Mouse (Mus musculus): ENCODE data around the gene Tnfaip3. TPM values are rescaled to one million over a fixed set of nuclear protein-coding genes. Genes with fewer than 3 reads are reported as not detected.

The Tnfaip3 gene
- polyA plus RNA-seq, 1 experiment from 2014 or later = 4.0 TPM

DNA sequence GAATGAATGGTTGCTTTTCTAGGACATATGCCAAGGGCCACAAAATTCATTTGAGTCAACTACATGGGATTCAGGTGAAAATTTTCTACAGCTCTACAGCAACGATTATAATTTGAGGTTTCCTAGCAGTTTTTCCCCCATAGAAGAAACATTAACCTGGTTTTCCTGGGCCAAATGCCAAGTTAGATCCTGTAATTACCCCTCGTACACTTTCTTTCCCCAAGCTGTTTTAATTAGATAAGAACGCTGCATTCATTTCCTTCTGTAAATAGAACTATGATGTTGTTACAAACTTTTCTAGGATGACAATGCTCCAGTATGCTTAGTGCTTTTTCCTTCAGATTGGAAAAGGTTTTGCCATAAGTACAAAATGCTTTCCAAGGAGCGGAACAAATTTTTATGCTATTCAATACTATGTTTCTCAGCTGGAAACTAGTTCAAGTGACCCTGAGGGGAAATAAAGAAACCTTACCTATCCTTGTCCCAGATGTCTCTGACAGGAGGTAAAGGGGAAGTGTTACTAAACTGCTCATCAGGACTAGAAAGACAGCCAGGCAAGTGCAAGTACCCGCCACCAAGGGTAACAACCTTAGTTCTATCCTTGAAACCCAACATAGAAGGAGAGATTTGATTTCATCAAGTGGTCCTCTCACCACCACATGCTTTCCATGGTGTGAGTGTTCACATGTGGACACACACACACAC is 8.3 kb upstream of the Tnfaip3 start:
- Histone ChIP-seq H3K4me3 (ENCODE audit: low read length) (no peak overlapping the region), H3K27ac (ENCODE audit: low read length) (no peak overlapping the region), H3K4me1 (ENCODE audit: control insufficient read depth, insufficient read depth, low read length) (no peaks in the 10 kb centered on the region), H3K36me3 (ENCODE audit: control insufficient read depth, insufficient read depth) (no peaks in the 10 kb centered on the region), H3K9ac (ENCODE audit: low read length) (no peak overlapping the region), H3K27me3 (ENCODE audit: control insufficient read depth, insufficient read depth, low read length) (no peaks in the 10 kb centered on the region), H3K4me2 (ENCODE audit: low read depth, low read length) (no peak overlapping the region), H3K9me3 (replicated peaks; ENCODE audit: control insufficient read depth, low read length) (no peaks in the 10 kb centered on the region)
- 63% methylated on average over 5 of the region's 5 CpGs for WGBS
- no peak for ATAC-seq (replicated peaks; ENCODE audit: extremely low read depth, insufficient read depth, low FRiP score)

DNA sequence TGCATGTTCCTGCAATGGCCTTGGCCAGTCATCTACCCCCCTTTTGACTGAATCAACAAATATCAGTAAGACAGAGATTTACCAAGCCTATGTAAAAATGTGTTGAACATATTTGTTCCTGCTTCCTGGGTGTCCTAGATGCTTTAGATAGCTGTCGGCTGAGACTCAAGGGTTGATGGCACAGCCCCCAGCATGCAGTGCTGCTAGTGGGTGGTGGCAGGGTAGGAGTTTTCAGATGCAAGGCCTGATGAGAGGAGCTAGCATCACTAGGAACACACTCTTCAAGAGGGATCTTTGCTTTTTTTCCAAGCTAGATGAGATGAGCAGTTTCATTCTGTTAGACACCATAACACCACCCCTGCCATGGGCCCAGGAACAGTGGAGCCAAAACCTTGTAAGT is 6.8 kb upstream of the Tnfaip3 start:
- no peak overlapping the region for H3K4me3 ChIP-seq (ENCODE audit: low read length)
- H3K9ac ChIP-seq (ENCODE audit: low read length) = no peak overlapping the region
- 66% methylated on average over 1 of the region's 1 CpGs for WGBS
- H3K36me3 ChIP-seq (ENCODE audit: control insufficient read depth, insufficient read depth) = no peaks in the 10 kb centered on the region
- H3K4me1 ChIP-seq (ENCODE audit: control insufficient read depth, insufficient read depth, low read length) = no peaks in the 10 kb centered on the region
- no peak overlapping the region for H3K4me2 ChIP-seq (ENCODE audit: low read depth, low read length)
- H3K27ac ChIP-seq (ENCODE audit: low read length) = no peak overlapping the region
- no peaks in the 10 kb centered on the region for H3K27me3 ChIP-seq (ENCODE audit: control insufficient read depth, insufficient read depth, low read length)
- no peak for ATAC-seq (replicated peaks; ENCODE audit: extremely low read depth, insufficient read depth, low FRiP score)
- H3K9me3 ChIP-seq (replicated peaks; ENCODE audit: control insufficient read depth, low read length) = no peaks in the 10 kb centered on the region

DNA sequence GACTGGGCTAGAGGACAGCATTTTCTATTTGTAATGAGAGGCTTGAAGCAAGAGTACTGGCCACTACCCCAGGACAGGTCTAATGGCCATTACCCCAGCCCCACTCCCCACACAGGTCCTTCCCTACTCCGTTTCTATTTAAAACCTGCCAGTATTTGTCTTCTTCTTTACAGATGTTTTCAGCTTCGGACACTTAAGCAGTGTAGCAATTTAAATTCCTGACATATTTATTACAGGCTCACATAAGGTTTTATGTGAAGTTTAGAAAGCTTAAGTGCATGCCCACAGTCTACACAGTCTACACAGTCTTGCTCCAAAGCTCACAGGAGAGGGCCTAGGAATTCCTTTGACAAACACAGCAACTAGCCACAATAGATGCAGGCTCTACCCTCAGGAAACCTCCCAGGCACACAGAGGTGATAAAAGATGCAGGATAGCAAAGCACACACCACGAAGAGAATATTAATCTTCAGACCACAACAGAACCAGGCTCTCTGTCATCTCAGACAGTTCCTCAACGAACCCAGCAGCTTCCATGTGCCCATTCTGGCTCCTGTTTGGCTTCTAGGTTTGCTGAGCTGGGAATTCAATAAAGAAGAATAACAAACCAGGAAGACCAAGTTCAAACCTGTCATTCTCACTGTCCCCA is 1.5 kb upstream of the Tnfaip3 start:
- H3K36me3 ChIP-seq (ENCODE audit: control insufficient read depth, insufficient read depth) = no peaks in the 10 kb centered on the region
- no peak overlapping the region for H3K4me2 ChIP-seq (ENCODE audit: low read depth, low read length)
- no peak overlapping the region for H3K9ac ChIP-seq (ENCODE audit: low read length)
- H3K27me3 ChIP-seq (ENCODE audit: control insufficient read depth, insufficient read depth, low read length) = no peaks in the 10 kb centered on the region
- H3K27ac ChIP-seq (ENCODE audit: low read length) = no peak overlapping the region
- WGBS = 37% methylated on average over 4 of the region's 4 CpGs
- ATAC-seq (replicated peaks; ENCODE audit: extremely low read depth, insufficient read depth, low FRiP score) = no peak
- no peaks in the 10 kb centered on the region for H3K9me3 ChIP-seq (replicated peaks; ENCODE audit: control insufficient read depth, low read length)
- peaks cover 6% of the 10 kb centered on the region for H3K4me1 ChIP-seq (ENCODE audit: control insufficient read depth, insufficient read depth, low read length)
- no peak overlapping the region for H3K4me3 ChIP-seq (ENCODE audit: low read length)

DNA sequence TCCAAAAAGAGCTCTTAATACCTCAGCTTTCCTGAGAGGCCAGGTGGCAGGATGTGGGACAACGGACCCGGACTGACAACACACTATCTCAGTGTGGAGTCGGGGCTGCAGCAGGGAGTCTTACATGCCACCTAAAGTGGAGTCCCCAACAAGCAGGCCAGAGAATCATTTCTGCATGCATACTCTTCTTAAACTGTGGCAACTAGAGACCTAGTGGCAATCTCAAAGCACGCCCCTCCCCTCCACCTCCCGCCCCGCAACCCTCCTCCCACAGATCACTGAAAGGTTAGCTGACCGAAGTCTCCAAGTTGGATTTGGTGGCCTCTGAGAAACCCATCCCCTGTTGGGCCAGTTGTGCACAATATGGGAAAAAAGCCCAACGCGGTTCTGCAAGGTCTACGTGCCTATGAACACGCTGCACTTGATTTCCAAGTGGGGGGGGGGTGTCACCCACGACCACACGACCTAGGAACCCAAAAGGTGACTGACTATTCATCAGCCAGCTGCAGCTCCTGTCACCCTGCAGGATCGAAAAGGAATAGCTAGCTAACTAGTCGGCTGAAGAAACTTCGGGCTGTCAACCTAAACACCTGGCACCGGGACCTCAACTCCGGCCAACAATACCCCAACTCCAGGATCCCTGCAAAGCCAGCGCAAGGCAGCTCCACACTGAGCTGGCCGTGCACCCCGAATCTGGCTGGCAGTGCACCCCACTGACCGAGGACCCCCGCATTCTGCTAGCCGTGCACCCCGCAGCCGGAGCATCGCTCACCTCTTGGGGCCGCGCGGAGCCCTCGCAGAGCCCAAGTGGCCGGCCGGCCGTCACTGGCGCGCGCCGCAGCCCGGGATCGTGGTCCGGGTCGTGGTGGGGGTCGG is 838 bp downstream of the Tnfaip3 start:
- H3K4me2 ChIP-seq (ENCODE audit: low read depth, low read length) = peak overlapping the region; percentile 90
- H3K4me1 ChIP-seq (ENCODE audit: control insufficient read depth, insufficient read depth, low read length) = peaks cover 6% of the 10 kb centered on the region
- no peaks in the 10 kb centered on the region for H3K36me3 ChIP-seq (ENCODE audit: control insufficient read depth, insufficient read depth)
- under 1% methylated on average over 43 of the region's 43 CpGs for WGBS
- no peak for ATAC-seq (replicated peaks; ENCODE audit: extremely low read depth, insufficient read depth, low FRiP score)
- H3K4me3 ChIP-seq (ENCODE audit: low read length) = peak overlapping the region; percentile 89
- no peaks in the 10 kb centered on the region for H3K9me3 ChIP-seq (replicated peaks; ENCODE audit: control insufficient read depth, low read length)
- H3K27ac ChIP-seq (ENCODE audit: low read length) = peak overlapping the region; percentile 87
- H3K9ac ChIP-seq (ENCODE audit: low read length) = peak overlapping the region; percentile 93
- H3K27me3 ChIP-seq (ENCODE audit: control insufficient read depth, insufficient read depth, low read length) = no peaks in the 10 kb centered on the region

DNA sequence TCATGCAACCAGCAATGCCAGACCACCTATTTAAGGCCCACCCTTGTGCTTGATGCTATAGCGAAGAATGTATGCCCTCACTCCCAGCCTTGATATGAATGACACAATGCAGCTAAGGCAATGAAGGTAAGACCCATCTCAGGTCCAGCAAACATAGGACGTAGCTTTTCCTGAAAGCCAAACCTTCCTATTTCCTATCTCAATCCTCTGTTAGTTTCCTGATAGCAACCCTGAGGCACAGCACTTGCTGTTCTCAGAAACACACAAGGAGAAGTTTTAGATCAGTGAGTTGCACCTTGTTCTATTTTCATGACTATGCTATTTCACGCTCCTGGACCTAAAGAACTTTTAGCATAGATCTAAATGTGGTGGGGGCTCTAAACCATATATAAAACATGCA is 2.1 kb downstream of the Tnfaip3 start:
- no peaks in the 10 kb centered on the region for H3K36me3 ChIP-seq (ENCODE audit: control insufficient read depth, insufficient read depth)
- H3K27ac ChIP-seq (ENCODE audit: low read length) = no peak overlapping the region
- no peak for ATAC-seq (replicated peaks; ENCODE audit: extremely low read depth, insufficient read depth, low FRiP score)
- H3K27me3 ChIP-seq (ENCODE audit: control insufficient read depth, insufficient read depth, low read length) = no peaks in the 10 kb centered on the region
- H3K4me2 ChIP-seq (ENCODE audit: low read depth, low read length) = peak overlapping the region; percentile 38
- H3K4me3 ChIP-seq (ENCODE audit: low read length) = no peak overlapping the region; the same call in 1 of the 2 replicates
- no peak overlapping the region for H3K9ac ChIP-seq (ENCODE audit: low read length)
- H3K4me1 ChIP-seq (ENCODE audit: control insufficient read depth, insufficient read depth, low read length) = peaks cover 17% of the 10 kb centered on the region
- H3K9me3 ChIP-seq (replicated peaks; ENCODE audit: control insufficient read depth, low read length) = no peaks in the 10 kb centered on the region
- 76% methylated on average over 3 of the region's 3 CpGs for WGBS

DNA sequence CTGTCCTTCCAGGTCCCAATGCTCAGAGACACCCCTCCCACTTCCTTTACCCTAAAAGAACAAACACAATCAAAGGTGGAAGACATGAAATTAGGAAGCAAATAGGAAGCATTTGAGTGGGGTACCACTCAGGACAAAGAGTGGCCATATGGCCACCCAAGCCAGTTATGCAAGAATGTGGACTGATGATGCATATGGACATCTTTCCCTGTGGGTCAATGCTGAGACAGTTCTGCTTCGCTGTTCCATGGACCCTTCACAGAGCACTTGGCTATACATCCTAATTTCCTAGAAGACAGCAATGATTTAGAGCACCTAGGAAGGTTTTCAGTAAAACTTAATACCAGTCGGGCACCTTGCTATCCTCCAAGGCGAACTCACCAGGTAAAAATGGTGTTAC is 2.8 kb downstream of the Tnfaip3 start:
- H3K36me3 ChIP-seq (ENCODE audit: control insufficient read depth, insufficient read depth) = 0 out of 2 replicates have a peak, but pooled peaks cover 3% of the 10 kb centered on the region
- H3K4me3 ChIP-seq (ENCODE audit: low read length) = no peak overlapping the region
- ATAC-seq (replicated peaks; ENCODE audit: extremely low read depth, insufficient read depth, low FRiP score) = no peak
- 86% methylated on average over 3 of the region's 3 CpGs for WGBS
- H3K9ac ChIP-seq (ENCODE audit: low read length) = no peak overlapping the region
- no peaks in the 10 kb centered on the region for H3K9me3 ChIP-seq (replicated peaks; ENCODE audit: control insufficient read depth, low read length)
- H3K27ac ChIP-seq (ENCODE audit: low read length) = no peak overlapping the region
- peaks cover 21% of the 10 kb centered on the region for H3K4me1 ChIP-seq (ENCODE audit: control insufficient read depth, insufficient read depth, low read length)
- no peaks in the 10 kb centered on the region for H3K27me3 ChIP-seq (ENCODE audit: control insufficient read depth, insufficient read depth, low read length)
- no peak overlapping the region for H3K4me2 ChIP-seq (ENCODE audit: low read depth, low read length)

DNA sequence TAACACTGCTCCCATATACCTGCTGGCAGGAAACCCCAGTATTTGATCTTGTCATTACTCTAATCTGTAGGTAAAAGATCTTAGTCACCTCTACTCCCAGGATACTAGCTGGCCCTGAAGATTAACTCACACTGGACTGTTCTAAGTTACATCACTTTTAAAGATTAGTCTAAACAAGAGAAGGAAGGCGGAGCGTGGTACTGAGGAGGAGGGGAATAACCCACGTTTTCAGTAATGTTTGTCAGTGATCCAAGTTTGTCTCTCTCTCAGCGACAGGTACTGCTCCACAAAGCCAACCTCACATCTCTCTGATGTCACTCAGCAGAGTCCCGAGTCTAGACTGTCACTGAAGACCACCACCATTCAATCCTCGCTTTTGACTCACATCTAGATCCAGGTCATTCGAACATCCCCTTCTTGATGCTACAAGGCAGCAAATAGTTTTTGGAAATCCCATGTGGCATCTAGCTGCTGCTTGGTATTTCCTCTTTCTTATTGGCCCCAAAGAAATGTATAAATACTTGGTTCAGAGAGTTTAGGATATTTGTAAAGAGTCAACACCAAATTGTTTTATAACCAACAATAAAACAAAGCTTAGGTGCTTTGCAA is 3.5 kb downstream of the Tnfaip3 start:
- no peak overlapping the region for H3K9ac ChIP-seq (ENCODE audit: low read length)
- no peaks in the 10 kb centered on the region for H3K27me3 ChIP-seq (ENCODE audit: control insufficient read depth, insufficient read depth, low read length)
- no peak overlapping the region for H3K4me3 ChIP-seq (ENCODE audit: low read length)
- WGBS = 74% methylated on average over 7 of the region's 7 CpGs
- H3K27ac ChIP-seq (ENCODE audit: low read length) = no peak overlapping the region
- no peak overlapping the region for H3K4me2 ChIP-seq (ENCODE audit: low read depth, low read length)
- H3K9me3 ChIP-seq (replicated peaks; ENCODE audit: control insufficient read depth, low read length) = no peaks in the 10 kb centered on the region
- no peak for ATAC-seq (replicated peaks; ENCODE audit: extremely low read depth, insufficient read depth, low FRiP score)
- H3K36me3 ChIP-seq (ENCODE audit: control insufficient read depth, insufficient read depth) = peaks cover 3% of the 10 kb centered on the region; the same call in 1 of the 2 replicates
- H3K4me1 ChIP-seq (ENCODE audit: control insufficient read depth, insufficient read depth, low read length) = peaks cover 21% of the 10 kb centered on the region

DNA sequence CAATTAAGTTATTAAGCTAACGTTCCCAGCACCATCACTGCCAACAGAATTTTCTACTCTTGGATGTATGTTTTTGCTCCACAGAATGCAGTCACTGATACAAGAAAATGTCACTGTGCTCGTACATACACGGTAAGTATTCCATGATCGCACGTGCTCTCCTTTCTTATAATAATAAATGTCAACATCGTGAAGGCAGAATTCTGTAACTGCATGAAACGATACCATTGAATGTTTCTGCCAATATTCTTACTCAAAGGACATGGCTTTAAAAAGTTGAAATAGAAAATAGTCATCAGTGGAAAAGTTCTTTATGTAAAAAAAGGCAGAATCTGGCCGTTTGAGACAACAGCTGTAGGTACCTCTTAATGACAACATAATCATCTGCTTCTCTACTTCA is 5.0 kb downstream of the Tnfaip3 start:
- no peak overlapping the region for H3K4me2 ChIP-seq (ENCODE audit: low read depth, low read length)
- H3K9me3 ChIP-seq (replicated peaks; ENCODE audit: control insufficient read depth, low read length) = no peaks in the 10 kb centered on the region
- no peaks in the 10 kb centered on the region for H3K27me3 ChIP-seq (ENCODE audit: control insufficient read depth, insufficient read depth, low read length)
- WGBS = 86% methylated on average over 8 of the region's 8 CpGs
- H3K4me3 ChIP-seq (ENCODE audit: low read length) = no peak overlapping the region
- no peak overlapping the region for H3K9ac ChIP-seq (ENCODE audit: low read length)
- no peak for ATAC-seq (replicated peaks; ENCODE audit: extremely low read depth, insufficient read depth, low FRiP score)
- H3K4me1 ChIP-seq (ENCODE audit: control insufficient read depth, insufficient read depth, low read length) = peaks cover 19% of the 10 kb centered on the region; the same call in 1 of the 2 replicates
- H3K36me3 ChIP-seq (ENCODE audit: control insufficient read depth, insufficient read depth) = peaks cover 13% of the 10 kb centered on the region
- no peak overlapping the region for H3K27ac ChIP-seq (ENCODE audit: low read length)

All from heart, embryonic 16.5 days (tissue).